Mouse (Mus musculus): Measurements from ENCODE around the gene Isoc2b. TPM values are rescaled to one million over a fixed set of nuclear protein-coding genes. Genes with fewer than 3 reads are reported as not detected.

Isoc2b gene
- polyA plus RNA-seq, 2 experiments = 1.6 to 2.8 TPM

GRCm38 (mm10) chr7:4802247-4802646 is 67.8 kb downstream of the Isoc2b start:
- H3K27me3 ChIP-seq (ENCODE audit: control insufficient read depth, insufficient read depth, low read length) = no peaks in the 10 kb centered on the region
- no peak for DNase-seq (ENCODE audit: low read depth in 3 of 3, low spot score in 3 of 3)
- H3K36me3 ChIP-seq (replicated peaks; ENCODE audit: control insufficient read depth, insufficient read depth, low read depth) = peaks cover 35% of the 10 kb centered on the region
- no peaks in the 10 kb centered on the region for H3K9me3 ChIP-seq (ENCODE audit: control insufficient read depth, low read length)
- H3K9ac ChIP-seq (replicated peaks) = no peak overlapping the region
- no peak overlapping the region for H3K4me3 ChIP-seq (ENCODE audit: insufficient read depth in 1 of 2, low read depth in 2 of 2, low read length in 2 of 2)
- no peak for ATAC-seq (ENCODE audit: insufficient read depth)
- H3K27ac ChIP-seq = no peak overlapping the region
- H3K4me2 ChIP-seq (ENCODE audit: low read depth) = no peak overlapping the region
- TF ChIP-seq CTCF (IDR thresholded peaks at IDR 0.05; ENCODE audit: low read depth) (no peak), EP300 (IDR thresholded peaks at IDR 0.05; ENCODE audit: low read depth) (no peak)
- H3K4me1 ChIP-seq (replicated peaks; ENCODE audit: control insufficient read depth in 2 of 2, insufficient read depth in 2 of 2, low read length in 1 of 2) = peaks cover 8% of the 10 kb centered on the region in 2 experiments

- no peak overlapping the region for H3K4me2 ChIP-seq (ENCODE audit: low read depth)
- peaks cover 3 to 13% of the 10 kb centered on the region in 2 experiments; a peak in 3 of 4 replicates for H3K4me1 ChIP-seq (replicated peaks; ENCODE audit: control insufficient read depth in 2 of 2, insufficient read depth in 2 of 2, low read length in 1 of 2)
- TF ChIP-seq EP300 (IDR thresholded peaks at IDR 0.05; ENCODE audit: low read depth) = no peak
- TF ChIP-seq CTCF (IDR thresholded peaks at IDR 0.05; ENCODE audit: low read depth) = peak; percentile 79
- H3K9me3 ChIP-seq (ENCODE audit: control insufficient read depth, low read length) = no peaks in the 10 kb centered on the region
- DNase-seq (ENCODE audit: low read depth in 3 of 3, low spot score in 3 of 3) (no peak), ATAC-seq (ENCODE audit: insufficient read depth) (no peak)
- H3K9ac ChIP-seq (replicated peaks) = no peak overlapping the region
- no peak overlapping the region for H3K4me3 ChIP-seq (ENCODE audit: insufficient read depth in 1 of 2, low read depth in 2 of 2, low read length in 2 of 2)
- H3K36me3 ChIP-seq (replicated peaks; ENCODE audit: control insufficient read depth, insufficient read depth, low read depth) = peaks cover 40% of the 10 kb centered on the region
- no peak overlapping the region for H3K27ac ChIP-seq
- H3K27me3 ChIP-seq (ENCODE audit: control insufficient read depth, insufficient read depth, low read length) = no peaks in the 10 kb centered on the region
- WGBS (ENCODE audit: insufficient replicate concordance) = 61% methylated on average over 7 of the region's 7 CpGs
Observed at GRCm38 (mm10) chr7:4795767-4796433, 74.2 kb downstream of the Isoc2b start.

Other genes starting within 250 kb of the Isoc2b start
Only the 30 nearest of the 33 such genes appear.
- 28.2 and 38.5 TPM in 2 replicates for gene Hspbp1, start 185.2 kb downstream of the Isoc2b start, polyA plus RNA-seq (2012; rRNA removed)
- 56.7 and 60.6 TPM in 2 replicates for gene Hspbp1, start 185.2 kb downstream of the Isoc2b start, polyA plus RNA-seq (2014; fragmentation: Nextera tagmentation; extraction: Ambion mirVana)
- gene Brsk1, start 179.7 kb downstream of the Isoc2b start, polyA plus RNA-seq (2012; rRNA removed) = 0.39 and 0.54 TPM in 2 replicates
- not detected in 2 replicates for gene Brsk1, start 179.7 kb downstream of the Isoc2b start, polyA plus RNA-seq (2014; fragmentation: Nextera tagmentation; extraction: Ambion mirVana)
- 0.31 TPM in 2 replicates for gene Tmem150b, start 145.0 kb downstream of the Isoc2b start, polyA plus RNA-seq (2012; rRNA removed)
- 0.18 TPM in 1 of 2 replicates, not detected in the other for gene Tmem150b, start 145.0 kb downstream of the Isoc2b start, polyA plus RNA-seq (2014; fragmentation: Nextera tagmentation; extraction: Ambion mirVana)
- gene Kmt5c, start 130.1 kb downstream of the Isoc2b start, polyA plus RNA-seq (2012; rRNA removed) = 75.7 and 78.7 TPM in 2 replicates
- 37.8 and 44.7 TPM in 2 replicates for gene Kmt5c, start 130.1 kb downstream of the Isoc2b start, polyA plus RNA-seq (2014; fragmentation: Nextera tagmentation; extraction: Ambion mirVana)
- gene Cox6b2, start 117.2 kb downstream of the Isoc2b start, polyA plus RNA-seq (2012; rRNA removed) = 111 and 119 TPM in 2 replicates
- gene Cox6b2, start 117.2 kb downstream of the Isoc2b start, polyA plus RNA-seq (2014; fragmentation: Nextera tagmentation; extraction: Ambion mirVana) = 81.9 and 88.1 TPM in 2 replicates
- gene Fam71e2, start 99.0 kb downstream of the Isoc2b start, polyA plus RNA-seq (2012; rRNA removed) = not detected in 2 replicates
- not detected in 2 replicates for gene Fam71e2, start 99.0 kb downstream of the Isoc2b start, polyA plus RNA-seq (2014; fragmentation: Nextera tagmentation; extraction: Ambion mirVana)
- 0.03 and 0.09 TPM in 2 replicates for gene Il11, start 87.4 kb downstream of the Isoc2b start, polyA plus RNA-seq (2012; rRNA removed)
- not detected in 2 replicates for gene Il11, start 87.4 kb downstream of the Isoc2b start, polyA plus RNA-seq (2014; fragmentation: Nextera tagmentation; extraction: Ambion mirVana)
- not detected in 2 replicates for gene Tmem190, start 87.3 kb downstream of the Isoc2b start, polyA plus RNA-seq (2012; rRNA removed)
- gene Tmem190, start 87.3 kb downstream of the Isoc2b start, polyA plus RNA-seq (2014; fragmentation: Nextera tagmentation; extraction: Ambion mirVana) = not detected in 2 replicates
- 7.5 and 8.2 TPM in 2 replicates for gene Tmem238, start 80.6 kb downstream of the Isoc2b start, polyA plus RNA-seq (2012; rRNA removed)
- gene Tmem238, start 80.6 kb downstream of the Isoc2b start, polyA plus RNA-seq (2014; fragmentation: Nextera tagmentation; extraction: Ambion mirVana) = 5.4 and 5.8 TPM in 2 replicates
- 237 and 307 TPM in 2 replicates for gene Rpl28, start 77.4 kb downstream of the Isoc2b start, polyA plus RNA-seq (2012; rRNA removed)
- gene Rpl28, start 77.4 kb downstream of the Isoc2b start, polyA plus RNA-seq (2014; fragmentation: Nextera tagmentation; extraction: Ambion mirVana) = 185 and 186 TPM in 2 replicates
- gene Ube2s, start 57.7 kb downstream of the Isoc2b start, polyA plus RNA-seq (2012; rRNA removed) = 186 and 265 TPM in 2 replicates
- gene Ube2s, start 57.7 kb downstream of the Isoc2b start, polyA plus RNA-seq (2014; fragmentation: Nextera tagmentation; extraction: Ambion mirVana) = 295 and 316 TPM in 2 replicates
- gene Shisa7, start 25.6 kb downstream of the Isoc2b start, polyA plus RNA-seq (2012; rRNA removed) = 0.01 and 0.14 TPM in 2 replicates
- gene Shisa7, start 25.6 kb downstream of the Isoc2b start, polyA plus RNA-seq (2014; fragmentation: Nextera tagmentation; extraction: Ambion mirVana) = not detected in 2 replicates
- 6.6 and 6.7 TPM in 2 replicates for gene Isoc2a, start 6.9 kb upstream of the Isoc2b start, polyA plus RNA-seq (2012; rRNA removed)
- gene Isoc2a, start 6.9 kb upstream of the Isoc2b start, polyA plus RNA-seq (2014; fragmentation: Nextera tagmentation; extraction: Ambion mirVana) = 0.56 and 0.86 TPM in 2 replicates
- gene Gm36210, start 36.3 kb upstream of the Isoc2b start, polyA plus RNA-seq (2012; rRNA removed) = 0.02 TPM in 1 of 2 replicates, not detected in the other
- not detected in 2 replicates for gene Gm36210, start 36.3 kb upstream of the Isoc2b start, polyA plus RNA-seq (2014; fragmentation: Nextera tagmentation; extraction: Ambion mirVana)
- gene Zfp628, start 45.0 kb upstream of the Isoc2b start, polyA plus RNA-seq (2012; rRNA removed) = 2.9 and 3.7 TPM in 2 replicates
- gene Zfp628, start 45.0 kb upstream of the Isoc2b start, polyA plus RNA-seq (2014; fragmentation: Nextera tagmentation; extraction: Ambion mirVana) = 1.5 and 1.6 TPM in 2 replicates
- gene Nat14, start 51.8 kb upstream of the Isoc2b start, polyA plus RNA-seq (2012; rRNA removed) = 0.38 and 0.39 TPM in 2 replicates
- 0.10 and 0.11 TPM in 2 replicates for gene Nat14, start 51.8 kb upstream of the Isoc2b start, polyA plus RNA-seq (2014; fragmentation: Nextera tagmentation; extraction: Ambion mirVana)
- 0.12 and 0.14 TPM in 2 replicates for gene Ssc5d, start 55.5 kb upstream of the Isoc2b start, polyA plus RNA-seq (2012; rRNA removed)
- gene Ssc5d, start 55.5 kb upstream of the Isoc2b start, polyA plus RNA-seq (2014; fragmentation: Nextera tagmentation; extraction: Ambion mirVana) = 0.03 and 0.09 TPM in 2 replicates
- 0.01 and 0.02 TPM in 2 replicates for gene Sbk2, start 94.1 kb upstream of the Isoc2b start, polyA plus RNA-seq (2012; rRNA removed)
- gene Sbk2, start 94.1 kb upstream of the Isoc2b start, polyA plus RNA-seq (2014; fragmentation: Nextera tagmentation; extraction: Ambion mirVana) = not detected in 2 replicates
- not detected in 2 replicates for gene Sbk3, start 100.9 kb upstream of the Isoc2b start, polyA plus RNA-seq (2012; rRNA removed)
- gene Sbk3, start 100.9 kb upstream of the Isoc2b start, polyA plus RNA-seq (2014; fragmentation: Nextera tagmentation; extraction: Ambion mirVana) = not detected in 2 replicates
- 6.7 and 11.2 TPM in 2 replicates for gene Zfp579, start 125.9 kb upstream of the Isoc2b start, polyA plus RNA-seq (2012; rRNA removed)
- gene Zfp579, start 125.9 kb upstream of the Isoc2b start, polyA plus RNA-seq (2014; fragmentation: Nextera tagmentation; extraction: Ambion mirVana) = 2.8 and 4.0 TPM in 2 replicates
- 9.1 and 9.5 TPM in 2 replicates for gene Zfp524, start 144.2 kb upstream of the Isoc2b start, polyA plus RNA-seq (2012; rRNA removed)
- 8.9 TPM in 2 replicates for gene Zfp524, start 144.2 kb upstream of the Isoc2b start, polyA plus RNA-seq (2014; fragmentation: Nextera tagmentation; extraction: Ambion mirVana)
- gene Fiz1, start 144.4 kb upstream of the Isoc2b start, polyA plus RNA-seq (2012; rRNA removed) = 12.1 and 14.1 TPM in 2 replicates
- gene Fiz1, start 144.4 kb upstream of the Isoc2b start, polyA plus RNA-seq (2014; fragmentation: Nextera tagmentation; extraction: Ambion mirVana) = 10.7 and 13.2 TPM in 2 replicates
- gene Gm44973, start 145.2 kb upstream of the Isoc2b start, polyA plus RNA-seq (2012; rRNA removed) = 0.03 and 0.10 TPM in 2 replicates
- gene Gm44973, start 145.2 kb upstream of the Isoc2b start, polyA plus RNA-seq (2014; fragmentation: Nextera tagmentation; extraction: Ambion mirVana) = 1.6 and 1.9 TPM in 2 replicates
- gene Zfp865, start 150.1 kb upstream of the Isoc2b start, polyA plus RNA-seq (2012; rRNA removed) = 6.4 and 7.6 TPM in 2 replicates
- gene Zfp865, start 150.1 kb upstream of the Isoc2b start, polyA plus RNA-seq (2014; fragmentation: Nextera tagmentation; extraction: Ambion mirVana) = 0.98 and 1.0 TPM in 2 replicates
- gene Ccdc106, start 150.3 kb upstream of the Isoc2b start, polyA plus RNA-seq (2012; rRNA removed) = 0.49 and 0.64 TPM in 2 replicates
- gene Ccdc106, start 150.3 kb upstream of the Isoc2b start, polyA plus RNA-seq (2014; fragmentation: Nextera tagmentation; extraction: Ambion mirVana) = 0.24 and 0.35 TPM in 2 replicates
- not detected in 2 replicates for gene 4632433K11Rik, start 163.9 kb upstream of the Isoc2b start, polyA plus RNA-seq (2012; rRNA removed)
- gene 4632433K11Rik, start 163.9 kb upstream of the Isoc2b start, polyA plus RNA-seq (2014; fragmentation: Nextera tagmentation; extraction: Ambion mirVana) = not detected in 2 replicates
- 0.90 and 0.96 TPM in 2 replicates for gene Zfp784, start 168.2 kb upstream of the Isoc2b start, polyA plus RNA-seq (2012; rRNA removed)
- gene Zfp784, start 168.2 kb upstream of the Isoc2b start, polyA plus RNA-seq (2014; fragmentation: Nextera tagmentation; extraction: Ambion mirVana) = 0.86 and 1.0 TPM in 2 replicates
- 1.4 and 1.7 TPM in 2 replicates for gene Zfp580, start 181.3 kb upstream of the Isoc2b start, polyA plus RNA-seq (2012; rRNA removed)
- 1.6 and 1.8 TPM in 2 replicates for gene Zfp580, start 181.3 kb upstream of the Isoc2b start, polyA plus RNA-seq (2014; fragmentation: Nextera tagmentation; extraction: Ambion mirVana)
- gene U2af2, start 191.9 kb upstream of the Isoc2b start, polyA plus RNA-seq (2012; rRNA removed) = 110 and 132 TPM in 2 replicates
- gene U2af2, start 191.9 kb upstream of the Isoc2b start, polyA plus RNA-seq (2014; fragmentation: Nextera tagmentation; extraction: Ambion mirVana) = 52.2 and 60.2 TPM in 2 replicates
- 54.4 and 57.5 TPM in 2 replicates for gene Epn1, start 210.0 kb upstream of the Isoc2b start, polyA plus RNA-seq (2012; rRNA removed)
- gene Epn1, start 210.0 kb upstream of the Isoc2b start, polyA plus RNA-seq (2014; fragmentation: Nextera tagmentation; extraction: Ambion mirVana) = 45.4 and 56.7 TPM in 2 replicates

All from liver, embryonic 14.5 days (tissue).